Comparison of ENCODE assay signal across 9 mouse cellular contexts in genomic region chr12:80084446-80085112, GRCm38 (mm10). TPM values are rescaled to one million over a fixed set of nuclear protein-coding genes. Genes with fewer than 3 reads are reported as not detected.
A peak's percentile ranks its signal among the peaks of the same experiment; 100 is the strongest.
DNase-seq lines count a peak whose midpoint lies in the region; ATAC-seq and TF ChIP-seq lines count a peak whose summit lies in the region.
"Had no signal": no experiment of that assay in that cellular context is flagged by ENCODE, and none has a peak within 500 bp of the region (broad histone marks: within the 10 kb centered on the region; RNA-seq: fewer than 3 reads in every experiment).

No protein-coding gene starts in this region.

- H3K9me3 ChIP-seq in megakaryocyte, embryonic 14.5 days: 0 out of 2 replicates have a peak, but pooled peaks cover 5% of the 10 kb centered on the region
- no peaks in the 10 kb centered on the region for H3K9me3 ChIP-seq in intestine, embryonic 14.5 days (ENCODE audit: control insufficient read depth, low read length)
- no peaks in the 10 kb centered on the region for H3K9me3 ChIP-seq in stomach, embryonic 15.5 days

- H3K27ac ChIP-seq in gastrocnemius, adult 2 months: peak overlapping the region; percentile 93
- peak overlapping the region; percentile 48 for H3K27ac ChIP-seq in intestine, embryonic 14.5 days (ENCODE audit: low read depth)
- H3K27ac ChIP-seq in stomach, embryonic 15.5 days: peak overlapping the region; percentile 82

- no peak for TF ChIP-seq CTCF in gastrocnemius, adult 2 months (IDR thresholded peaks at IDR 0.05)

- ATAC-seq in megakaryocyte, adult 5-6 weeks (ENCODE audit: poor library complexity, severe bottlenecking): no peak
- ATAC-seq in intestine, embryonic 14.5 days (replicated peaks; ENCODE audit: low FRiP score, low TSS enrichment, low read depth): no peak
- ATAC-seq in stomach, embryonic 15.5 days (ENCODE audit: insufficient read depth, low FRiP score, low read depth): no peak

- H3K36me3 ChIP-seq in megakaryocyte, embryonic 14.5 days (replicated peaks; ENCODE audit: low read length): peaks cover 5% of the 10 kb centered on the region
- H3K36me3 ChIP-seq in intestine, embryonic 14.5 days (ENCODE audit: control insufficient read depth, insufficient read depth, low read length): no peaks in the 10 kb centered on the region
- no peaks in the 10 kb centered on the region for H3K36me3 ChIP-seq in stomach, embryonic 15.5 days

- H3K9ac ChIP-seq in intestine, embryonic 14.5 days (ENCODE audit: low read length): no peak overlapping the region
- no peak overlapping the region for H3K9ac ChIP-seq in stomach, embryonic 15.5 days

- H3K4me2 ChIP-seq in intestine, embryonic 14.5 days (ENCODE audit: low read length): no peak overlapping the region
- no peak overlapping the region for H3K4me2 ChIP-seq in stomach, embryonic 15.5 days

- intact Hi-C loops in gastrocnemius, adult 2 months (cut with DNase I): no loop called here

- peak overlapping the region; percentile 54 for H3K4me3 ChIP-seq in gastrocnemius, adult 2 months
- H3K4me3 ChIP-seq in megakaryocyte, embryonic 14.5 days (replicated peaks): peak overlapping the region; percentile 86
- no peak overlapping the region for H3K4me3 ChIP-seq in intestine, embryonic 14.5 days (ENCODE audit: low read depth, low read length)
- H3K4me3 ChIP-seq in stomach, embryonic 15.5 days (replicated peaks): no peak overlapping the region

- H3K4me1 ChIP-seq in megakaryocyte, embryonic 14.5 days: peaks cover 74% of the 10 kb centered on the region
- H3K4me1 ChIP-seq in intestine, embryonic 14.5 days (replicated peaks; ENCODE audit: control insufficient read depth, insufficient read depth, low read length): peaks cover 21% of the 10 kb centered on the region
- H3K4me1 ChIP-seq in stomach, embryonic 15.5 days: peaks cover 30% of the 10 kb centered on the region

- DNase-seq in gastrocnemius, adult 2 months: peak; percentile 39
- no peak for DNase-seq in gastrocnemius, postnatal 4 days (ENCODE audit: low spot score in 2 of 2)
- no peak for DNase-seq in intestine, embryonic 14.5 days (ENCODE audit: low spot score)
- no peak for DNase-seq in testis, postnatal 14 days (ENCODE audit: low spot score)
- DNase-seq in cerebellum, adult 11-12 months: no peak
- DNase-seq: spleen, adult 18-20 months had no signal

- no peaks in the 10 kb centered on the region for H3K27me3 ChIP-seq in megakaryocyte, embryonic 14.5 days (replicated peaks)
- H3K27me3 ChIP-seq in intestine, embryonic 14.5 days (replicated peaks; ENCODE audit: control insufficient read depth, insufficient read depth, low read length): no peaks in the 10 kb centered on the region
- H3K27me3 ChIP-seq in stomach, embryonic 15.5 days (replicated peaks): no peaks in the 10 kb centered on the region

- WGBS in intestine, embryonic 14.5 days: 24% methylated on average over 7 of the region's 7 CpGs
- WGBS in stomach, embryonic 15.5 days: 25% methylated on average over 7 of the region's 7 CpGs

RNA-seq across cellular contexts. Expression of gene Zfp36l1, which starts 28.2 kb away (rescaled TPM):
- total RNA-seq in gastrocnemius, adult 2 months (2021): 10 to 100 TPM; 25.7 to 46.6 TPM
- 100 to 1,000 TPM; 132 to 157 TPM for total RNA-seq in gastrocnemius, postnatal 4 days (2021)
- 206 and 219 TPM in 2 replicates for polyA plus RNA-seq in megakaryocyte, embryonic 14.5 days (2012; ENCODE audit: insufficient read depth, low replicate concordance)
- total RNA-seq in megakaryocyte, adult 5-6 weeks (2015): 15.6 and 21.0 TPM in 2 replicates
- 3.8 and 5.4 TPM in 2 replicates for total RNA-seq in megakaryocyte, adult 5-6 weeks (2017)
- polyA plus RNA-seq in intestine, embryonic 14.5 days (2014; fragmentation: Nextera tagmentation; extraction: Ambion mirVana): 159 and 165 TPM in 2 replicates
- 142 and 146 TPM in 2 replicates for polyA plus RNA-seq in stomach, embryonic 15.5 days (2015; fragmentation: Nextera tagmentation; extraction: Ambion mirVana)

Comparison
In these comparisons a context has a peak if more than half of its experiments do, and no peak if none do; other contexts are left out.
1. H3K4me3 ChIP-seq: peak in gastrocnemius, adult 2 months (single experiment) and megakaryocyte, embryonic 14.5 days (single experiment); none in intestine, embryonic 14.5 days (single experiment) and stomach, embryonic 15.5 days (single experiment).
2. Peak in every context shown above with its lines, with median percentiles within 50 percentile points of each other: H3K27ac ChIP-seq.